8 mouse cellular contexts compared by ENCODE assay signal in the genomic region with DNA sequence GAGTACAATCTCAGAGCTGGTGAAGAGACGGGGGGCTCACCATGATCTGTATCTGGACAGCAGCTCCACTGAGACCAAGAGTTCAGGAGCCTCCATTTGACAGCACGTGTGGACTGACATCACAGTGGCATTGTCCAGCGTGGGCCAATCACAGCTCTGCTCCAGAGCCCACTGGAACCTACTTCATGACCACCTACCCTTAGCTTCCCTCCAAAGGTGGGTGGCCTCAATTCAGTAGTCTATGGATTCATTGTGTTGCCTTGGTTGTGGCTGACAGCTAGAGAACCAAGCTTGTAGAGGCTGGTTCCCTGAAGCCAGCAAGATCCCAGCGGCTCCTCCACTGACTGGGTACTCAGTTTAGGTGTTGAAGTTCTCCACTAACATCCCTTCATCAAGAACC. TPM values are rescaled to one million over a fixed set of nuclear protein-coding genes. Genes with fewer than 3 reads are reported as not detected.
DNase-seq lines count a peak whose midpoint lies in the region; ATAC-seq and TF ChIP-seq lines count a peak whose summit lies in the region.

Gene Rnf151, minus strand, starts transcription at position 121 of the 400 bp plus-strand sequence.
Gene Rps2, plus strand, starts transcription at position 174 of the 400 bp plus-strand sequence.

- H3K27me3 ChIP-seq in embryonic facial prominence, embryonic 15.5 days, result no peaks in the 10 kb centered on the region
- no peaks in the 10 kb centered on the region for H3K27me3 ChIP-seq in intestine, postnatal 0 days (replicated peaks; ENCODE audit: control insufficient read depth, insufficient read depth, low read length)
- H3K27me3 ChIP-seq in neural tube, embryonic 13.5 days, result no peaks in the 10 kb centered on the region

- peak within 1 kb of the TSS; percentile 56 for H3K4me2 ChIP-seq in embryonic facial prominence, embryonic 15.5 days (replicated peaks)
- H3K4me2 ChIP-seq in intestine, postnatal 0 days (replicated peaks; ENCODE audit: low read depth), result peak within 1 kb of the TSS; percentile 67
- H3K4me2 ChIP-seq in neural tube, embryonic 13.5 days, result peak within 1 kb of the TSS; percentile 67

- ATAC-seq in embryonic facial prominence, embryonic 15.5 days (ENCODE audit: insufficient number of reproducible peaks, low FRiP score, low TSS enrichment, low read depth), result no peak
- no peak for ATAC-seq in intestine, postnatal 0 days
- no peak for ATAC-seq in neural tube, embryonic 13.5 days (ENCODE audit: low read depth)
- ATAC-seq in megakaryocyte-erythroid progenitor cell, adult 5-6 weeks (replicated peaks; ENCODE audit: low FRiP score, low TSS enrichment, poor library complexity, severe bottlenecking), result no peak

- no peak for DNase-seq in layer of hippocampus, adult 2 months (ENCODE audit: low spot score in 2 of 2)
- no peak for DNase-seq in layer of hippocampus, adult 11-12 months (ENCODE audit: low spot score)
- DNase-seq in layer of hippocampus, postnatal 10 days (ENCODE audit: low spot score in 2 of 2), result no peak
- DNase-seq in right cerebral cortex, postnatal 36 days (ENCODE audit: low spot score in 2 of 2), result no peak

- H3K27ac ChIP-seq in layer of hippocampus, adult 2 months, result no peak within 1 kb of the TSS
- no peak within 1 kb of the TSS for H3K27ac ChIP-seq in embryonic facial prominence, embryonic 15.5 days (replicated peaks)
- no peak within 1 kb of the TSS for H3K27ac ChIP-seq in intestine, postnatal 0 days (ENCODE audit: low read depth, low read length)
- H3K27ac ChIP-seq in neural tube, embryonic 13.5 days (replicated peaks), result no peak within 1 kb of the TSS

- peak within 1 kb of the TSS; percentile 76 for H3K4me3 ChIP-seq in layer of hippocampus, adult 2 months
- H3K4me3 ChIP-seq in embryonic facial prominence, embryonic 15.5 days (replicated peaks), result peak within 1 kb of the TSS; percentile 93
- peak within 1 kb of the TSS; percentile 82 for H3K4me3 ChIP-seq in intestine, postnatal 0 days (ENCODE audit: low read depth, low read length)
- H3K4me3 ChIP-seq in neural tube, embryonic 13.5 days, result peak within 1 kb of the TSS; percentile 87

- TF ChIP-seq CTCF in layer of hippocampus, adult 2 months (conservative IDR thresholded peaks at IDR 0.05), result no peak
- TF ChIP-seq CTCF in intestine, postnatal 0 days (IDR thresholded peaks at IDR 0.05; ENCODE audit: low read depth), result no peak

- peaks cover 35% of the 10 kb centered on the region for H3K36me3 ChIP-seq in embryonic facial prominence, embryonic 15.5 days
- H3K36me3 ChIP-seq in intestine, postnatal 0 days (ENCODE audit: control insufficient read depth, insufficient read depth), result peaks cover 15% of the 10 kb centered on the region
- H3K36me3 ChIP-seq in neural tube, embryonic 13.5 days, result peaks cover 38% of the 10 kb centered on the region

- WGBS in embryonic facial prominence, embryonic 15.5 days, result 81% methylated on average over 4 of the region's 4 CpGs
- WGBS in intestine, postnatal 0 days, result 80% methylated on average over 4 of the region's 4 CpGs
- 77% methylated on average over 4 of the region's 4 CpGs for WGBS in neural tube, embryonic 13.5 days

- H3K4me1 ChIP-seq in embryonic facial prominence, embryonic 15.5 days, result peaks cover 23% of the 10 kb centered on the region
- no peaks in the 10 kb centered on the region for H3K4me1 ChIP-seq in intestine, postnatal 0 days (replicated peaks; ENCODE audit: control insufficient read depth, insufficient read depth, low read length)
- peaks cover 33% of the 10 kb centered on the region for H3K4me1 ChIP-seq in neural tube, embryonic 13.5 days (replicated peaks)

- H3K9me3 ChIP-seq in embryonic facial prominence, embryonic 15.5 days (replicated peaks), result no peaks in the 10 kb centered on the region
- H3K9me3 ChIP-seq in intestine, postnatal 0 days (ENCODE audit: control insufficient read depth), result no peaks in the 10 kb centered on the region
- no peaks in the 10 kb centered on the region for H3K9me3 ChIP-seq in neural tube, embryonic 13.5 days

- peak within 1 kb of the TSS; percentile 95; the same call in 1 of the 2 replicates for H3K9ac ChIP-seq in embryonic facial prominence, embryonic 15.5 days
- no peak within 1 kb of the TSS for H3K9ac ChIP-seq in intestine, postnatal 0 days (ENCODE audit: low read depth, low read length)
- H3K9ac ChIP-seq in neural tube, embryonic 13.5 days, result peak within 1 kb of the TSS; percentile 92

RNA-seq across cellular contexts. Expression of gene Rnf151, which starts in this region (rescaled TPM):
- total RNA-seq in layer of hippocampus, adult 2 months (2021), result under 1 TPM in 1 of 2 experiments, not detected in 1; 0.56 TPM
- 0.16 and 0.24 TPM in 2 replicates for polyA plus RNA-seq in embryonic facial prominence, embryonic 15.5 days (2015; fragmentation: Nextera tagmentation; extraction: Ambion mirVana)
- not detected in 2 replicates for polyA plus RNA-seq in intestine, postnatal 0 days (2015; fragmentation: Nextera tagmentation; extraction: Ambion mirVana)
- 0.18 TPM in 1 of 2 replicates, not detected in the other for polyA plus RNA-seq in neural tube, embryonic 13.5 days (2015; fragmentation: Nextera tagmentation; extraction: Ambion mirVana)
- not detected for total RNA-seq in layer of hippocampus, postnatal 10 days (2021)
- 0.72 TPM in 1 of 2 replicates, not detected in the other for total RNA-seq in megakaryocyte-erythroid progenitor cell, adult 5-6 weeks (2014; fragmentation: Nextera tagmentation)
- 0.27 TPM in 1 of 2 replicates, not detected in the other for total RNA-seq in megakaryocyte-erythroid progenitor cell, adult 5-6 weeks (2017)

RNA-seq across cellular contexts. Expression of gene Rps2, which starts in this region (rescaled TPM):
- 100 to 1,000 TPM; 302 to 315 TPM for total RNA-seq in layer of hippocampus, adult 2 months (2021)
- 1,508 and 1,594 TPM in 2 replicates for polyA plus RNA-seq in embryonic facial prominence, embryonic 15.5 days (2015; fragmentation: Nextera tagmentation; extraction: Ambion mirVana)
- polyA plus RNA-seq in intestine, postnatal 0 days (2015; fragmentation: Nextera tagmentation; extraction: Ambion mirVana), result 757 and 776 TPM in 2 replicates
- 759 and 773 TPM in 2 replicates for polyA plus RNA-seq in neural tube, embryonic 13.5 days (2015; fragmentation: Nextera tagmentation; extraction: Ambion mirVana)
- total RNA-seq in layer of hippocampus, postnatal 10 days (2021), result 100 to 1,000 TPM; 563 to 651 TPM
- total RNA-seq in megakaryocyte-erythroid progenitor cell, adult 5-6 weeks (2014; fragmentation: Nextera tagmentation), result 6,242 and 6,563 TPM in 2 replicates
- total RNA-seq in megakaryocyte-erythroid progenitor cell, adult 5-6 weeks (2017), result 1,324 and 2,144 TPM in 2 replicates
